Mouse (Mus musculus): ENCODE data around the gene H2-Oa.
A peak's percentile ranks its signal among the peaks of the same experiment; 100 is the strongest.

H2-Oa gene

GRCm38 (mm10) chr17:34101185-34101584 lies 9.0 kb downstream of the H2-Oa start:
- DNase-seq (ENCODE audit: low read depth, low spot score) = no peak

GRCm38 (mm10) chr17:34101604-34102032 lies 9.5 kb downstream of the H2-Oa start:
- peak; percentile 89 for DNase-seq (ENCODE audit: low read depth, low spot score)

GRCm38 (mm10) chr17:34102831-34103230 lies 10.7 kb downstream of the H2-Oa start:
- DNase-seq (ENCODE audit: low read depth, low spot score) = no peak

- DNase-seq (ENCODE audit: low read depth, low spot score) = no peak
Observed at GRCm38 (mm10) chr17:34104804-34105203, 12.7 kb downstream of the H2-Oa start.

- no peak for DNase-seq (ENCODE audit: low read depth, low spot score)
Observed at GRCm38 (mm10) chr17:34106555-34106954, 14.4 kb downstream of the H2-Oa start.

GRCm38 (mm10) chr17:34107109-34107867 lies 15.1 kb downstream of the H2-Oa start:
- no peak for DNase-seq (ENCODE audit: low read depth, low spot score)

- no peak for DNase-seq (ENCODE audit: low read depth, low spot score)
Observed at GRCm38 (mm10) chr17:34108460-34108859, 16.3 kb downstream of the H2-Oa start.

GRCm38 (mm10) chr17:34109038-34109805 lies 17.1 kb downstream of the H2-Oa start:
- DNase-seq (ENCODE audit: low read depth, low spot score) = no peak

- no peak for DNase-seq (ENCODE audit: low read depth, low spot score)
Observed at GRCm38 (mm10) chr17:34109806-34110195, 17.7 kb downstream of the H2-Oa start.

GRCm38 (mm10) chr17:34110309-34110708 lies 18.2 kb downstream of the H2-Oa start:
- DNase-seq (ENCODE audit: low read depth, low spot score) = no peak

GRCm38 (mm10) chr17:34114114-34114513 lies 22.0 kb downstream of the H2-Oa start:
- no peak for DNase-seq (ENCODE audit: low read depth, low spot score)

GRCm38 (mm10) chr17:34116736-34117370 lies 24.7 kb downstream of the H2-Oa start:
- DNase-seq (ENCODE audit: low read depth, low spot score) = no peak

- DNase-seq (ENCODE audit: low read depth, low spot score) = no peak
Observed at GRCm38 (mm10) chr17:34117421-34118112, 25.4 kb downstream of the H2-Oa start.

GRCm38 (mm10) chr17:34118113-34118872 lies 26.2 kb downstream of the H2-Oa start:
- peak; percentile 30 for DNase-seq (ENCODE audit: low read depth, low spot score)

GRCm38 (mm10) chr17:34118873-34119248 lies 26.7 kb downstream of the H2-Oa start:
- no peak for DNase-seq (ENCODE audit: low read depth, low spot score)

- DNase-seq (ENCODE audit: low read depth, low spot score) = peak; percentile 99
Observed at GRCm38 (mm10) chr17:34119249-34120179, 27.4 kb downstream of the H2-Oa start, which contains the start of gene H2-DMa. Gene H2-DMa (plus strand): TSS chr17:34119541.

GRCm38 (mm10) chr17:34120180-34120723 lies 28.1 kb downstream of the H2-Oa start:
- peak; percentile 83 for DNase-seq (ENCODE audit: low read depth, low spot score)

- no peak for DNase-seq (ENCODE audit: low read depth, low spot score)
Observed at GRCm38 (mm10) chr17:34120814-34121171, 28.7 kb downstream of the H2-Oa start.

- DNase-seq (ENCODE audit: low read depth, low spot score) = peak; percentile 92
Observed at GRCm38 (mm10) chr17:34121172-34121878, 29.2 kb downstream of the H2-Oa start.
